Mouse (Mus musculus) brown adipose tissue, adult 24 weeks (tissue): ENCODE results near the gene Mettl15. TPM values are rescaled to one million over a fixed set of nuclear protein-coding genes. Genes with fewer than 3 reads are reported as not detected.
"Not testable (repeated sequence)": the region's sequence is repeated elsewhere in the genome, so short reads cannot be mapped to it uniquely, and the experiment has no call there.

ENCODE experiments used
- H3K27ac ChIP-seq: fragments of 200-500 bp; replicated peaks from 2 replicates; pipeline ENCODE4 v1.5.1; 2012; ENCODE audit warnings: low read depth, mild to moderate bottlenecking, low read length
- H3K4me1 ChIP-seq: fragments of 200-500 bp; 2 replicates; pipeline ENCODE4 v1.6.1; 2012; ENCODE audit warnings: low read length, mixed read lengths; ENCODE audit not compliant: control insufficient read depth, insufficient read depth, insufficient read length
- H3K4me3 ChIP-seq: fragments of 200-500 bp; 2 replicates; pipeline ENCODE4 v1.5.1; 2012; ENCODE audit warnings: low read depth, mild to moderate bottlenecking, low read length, moderate library complexity; ENCODE audit not compliant: insufficient read depth
- polyA plus RNA-seq: library from polyadenylated mRNA; stranded (reverse); fragments of >200 nt; gene quantifications from 2 replicates; pipeline ENCODE4 v1.2.4, GENCODE M21; 2012; ENCODE audit not compliant: missing spikeins, insufficient read depth, insufficient read length

The Mettl15 gene
- polyA plus RNA-seq, 1 experiment = 9.9 TPM

DNA sequence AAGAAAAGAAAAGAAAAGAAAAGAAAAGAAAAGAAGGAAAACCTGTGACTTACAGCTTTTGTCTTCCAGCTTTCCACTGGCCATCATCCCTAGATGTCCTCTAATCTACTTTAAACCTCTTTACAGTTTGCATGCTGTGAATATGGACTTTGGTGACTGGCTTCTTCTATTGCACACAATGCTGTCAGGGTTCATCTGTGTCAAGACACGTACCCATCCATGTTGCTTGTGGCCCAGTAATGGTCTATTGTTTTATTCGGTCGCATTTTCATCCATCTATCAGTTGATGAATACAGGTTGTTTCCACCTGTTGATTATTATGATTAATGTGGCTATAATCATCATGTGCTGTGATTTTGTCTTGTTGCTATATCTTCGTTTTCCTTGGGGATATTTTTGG is 46.7 kb downstream of the Mettl15 start:
- no peak overlapping the region for H3K4me3 ChIP-seq
- no peaks in the 10 kb centered on the region for H3K4me1 ChIP-seq
- H3K27ac ChIP-seq = no peak overlapping the region

- Histone ChIP-seq H3K4me1 (no peaks in the 10 kb centered on the region), H3K27ac (no peak overlapping the region), H3K4me3 (no peak overlapping the region)
These were observed 50.1 kb downstream of the Mettl15 start for GRCm38 (mm10) chr2:109230443-109230842.

DNA sequence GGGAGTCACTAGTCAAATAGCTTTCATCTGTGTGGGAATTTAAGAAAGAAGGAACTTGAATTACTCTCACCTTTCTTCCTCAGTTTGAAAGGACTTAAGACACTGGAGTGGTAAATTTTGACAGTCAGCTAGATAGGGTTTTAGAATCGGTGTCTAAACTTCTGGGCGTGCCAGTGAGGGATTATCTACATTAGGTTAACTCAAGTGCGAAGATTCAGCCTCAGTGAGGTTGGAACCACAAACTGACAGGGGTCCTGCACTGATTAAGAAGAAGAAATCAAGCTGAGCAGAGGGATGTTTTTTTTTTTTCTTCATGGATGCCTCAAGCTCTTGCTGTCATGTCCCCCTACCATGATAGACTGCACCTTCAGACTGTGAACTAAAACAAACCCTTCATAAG is 53.4 kb downstream of the Mettl15 start:
- no peak overlapping the region for H3K4me3 ChIP-seq
- H3K27ac ChIP-seq = no peak overlapping the region
- no peaks in the 10 kb centered on the region for H3K4me1 ChIP-seq

DNA sequence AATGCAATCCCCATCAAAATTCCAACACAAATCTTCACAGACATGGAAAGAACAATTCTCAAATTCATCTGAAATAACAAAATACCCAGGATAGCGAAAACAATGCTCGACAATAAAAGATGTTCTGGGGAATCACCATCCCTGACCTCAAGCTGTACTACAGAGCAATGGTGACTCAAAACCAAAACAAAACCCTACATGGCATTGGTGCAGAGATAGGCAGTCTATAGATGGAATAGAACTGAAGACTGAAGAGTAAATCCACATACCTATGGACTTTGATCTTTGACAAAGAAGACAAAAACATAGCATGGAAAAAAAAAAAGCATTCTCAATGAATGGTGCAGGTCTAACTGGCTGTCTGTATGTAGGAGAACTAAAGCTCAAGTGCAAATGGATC is 59.1 kb downstream of the Mettl15 start:
- Histone ChIP-seq H3K27ac (no peak overlapping the region), H3K4me1 (no peaks in the 10 kb centered on the region), H3K4me3 (no peak overlapping the region)

GRCm38 (mm10) chr2:109216678-109217077 is 63.9 kb downstream of the Mettl15 start:
- not testable (repeated sequence) for H3K4me3 ChIP-seq

GRCm38 (mm10) chr2:109210641-109211040 is 69.9 kb downstream of the Mettl15 start:
- not testable (repeated sequence) for H3K4me3 ChIP-seq, H3K27ac ChIP-seq, H3K4me1 ChIP-seq

More at GRCm38 (mm10) chr2:109216678-109217077, 63.9 kb downstream of the Mettl15 start:
- H3K27ac ChIP-seq, H3K4me1 ChIP-seq: not testable (repeated sequence)

GRCm38 (mm10) chr2:109208032-109208431 is 72.5 kb downstream of the Mettl15 start:
- Histone ChIP-seq H3K27ac (no peak overlapping the region), H3K4me3 (no peak overlapping the region), H3K4me1 (no peaks in the 10 kb centered on the region)

DNA sequence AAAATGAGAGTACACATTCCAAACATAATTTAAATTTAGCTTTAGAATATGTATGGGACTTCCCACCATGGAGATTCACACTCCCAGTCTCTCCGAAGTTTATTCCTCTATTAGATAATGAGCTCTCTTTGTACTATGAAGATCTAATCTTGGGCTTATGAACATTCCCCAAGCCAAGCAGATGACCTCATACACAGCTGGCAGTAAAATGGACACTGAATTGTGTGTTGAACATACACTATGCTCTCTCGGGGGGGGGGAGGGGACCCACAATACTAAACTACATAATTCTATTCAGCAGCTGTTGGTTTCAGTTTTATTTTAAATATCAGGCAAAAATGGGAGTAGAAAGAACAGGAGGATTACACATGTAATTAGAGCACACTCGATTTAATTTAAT is 97.6 kb downstream of the Mettl15 start:
- Histone ChIP-seq H3K4me3 (no peak overlapping the region), H3K27ac (no peak overlapping the region), H3K4me1 (no peaks in the 10 kb centered on the region)

DNA sequence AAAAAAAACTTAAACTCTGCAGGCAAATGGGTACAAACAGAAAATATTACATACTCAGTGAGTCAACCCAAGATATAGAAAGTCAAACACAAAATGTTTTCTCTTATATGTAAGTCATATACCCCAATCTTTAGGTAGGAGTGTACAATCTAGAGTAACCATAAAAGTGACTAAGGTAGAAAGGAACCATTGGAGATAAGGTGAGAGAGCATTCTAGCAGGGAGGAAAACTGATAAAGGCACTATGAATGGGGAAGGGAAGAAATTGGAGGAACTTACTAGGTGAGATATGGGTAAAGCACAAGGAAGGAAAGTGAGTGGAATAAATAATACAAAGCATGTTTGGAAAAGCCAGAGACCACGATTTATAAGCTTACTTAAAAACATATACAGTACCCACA is 122.0 kb downstream of the Mettl15 start:
- Histone ChIP-seq H3K4me1 (no peaks in the 10 kb centered on the region), H3K4me3 (no peak overlapping the region), H3K27ac (no peak overlapping the region)

GRCm38 (mm10) chr2:109156131-109156530 is 124.4 kb downstream of the Mettl15 start:
- H3K4me3 ChIP-seq = no peak overlapping the region
- no peaks in the 10 kb centered on the region for H3K4me1 ChIP-seq
- no peak overlapping the region for H3K27ac ChIP-seq

DNA sequence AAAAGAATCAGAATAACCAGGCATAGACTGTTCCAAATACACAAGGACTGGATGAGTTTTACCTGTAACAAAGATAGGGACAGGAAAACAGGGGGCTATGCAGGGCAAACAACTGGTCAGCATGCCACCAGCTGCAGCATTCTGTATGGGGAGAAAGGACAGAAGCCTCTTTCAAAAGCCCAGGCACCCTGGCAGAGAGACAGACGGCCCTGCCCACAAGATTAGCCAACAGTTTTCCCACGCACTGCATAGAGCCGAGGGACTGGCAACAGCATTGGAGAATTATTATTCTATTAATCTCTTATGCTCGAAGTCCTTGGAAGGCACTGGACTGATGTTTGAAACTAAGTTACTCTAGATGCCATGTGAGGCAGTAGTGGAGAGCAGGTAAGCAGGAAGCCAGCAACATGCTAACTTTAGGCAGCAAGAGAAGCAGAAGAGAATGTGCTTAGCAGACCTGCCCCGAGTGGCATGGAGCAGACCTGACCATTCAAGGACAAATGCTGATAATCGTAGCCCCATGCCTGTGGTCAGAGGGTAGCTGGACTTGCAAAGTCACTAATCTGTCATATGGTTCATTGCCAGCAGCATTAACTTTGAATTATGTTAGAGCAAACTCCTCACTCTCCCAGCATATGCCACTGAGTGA is 127.0 kb downstream of the Mettl15 start:
- H3K4me1 ChIP-seq = no peaks in the 10 kb centered on the region
- no peak overlapping the region for H3K27ac ChIP-seq
- no peak overlapping the region for H3K4me3 ChIP-seq

- Histone ChIP-seq H3K4me1 (no peaks in the 10 kb centered on the region), H3K4me3 (no peak overlapping the region), H3K27ac (no peak overlapping the region)
These were observed 133.3 kb downstream of the Mettl15 start for GRCm38 (mm10) chr2:109147292-109147691.

- H3K27ac ChIP-seq = no peak overlapping the region
- H3K4me1 ChIP-seq = no peaks in the 10 kb centered on the region
These were observed 136.1 kb downstream of the Mettl15 start for GRCm38 (mm10) chr2:109144410-109144809.

DNA sequence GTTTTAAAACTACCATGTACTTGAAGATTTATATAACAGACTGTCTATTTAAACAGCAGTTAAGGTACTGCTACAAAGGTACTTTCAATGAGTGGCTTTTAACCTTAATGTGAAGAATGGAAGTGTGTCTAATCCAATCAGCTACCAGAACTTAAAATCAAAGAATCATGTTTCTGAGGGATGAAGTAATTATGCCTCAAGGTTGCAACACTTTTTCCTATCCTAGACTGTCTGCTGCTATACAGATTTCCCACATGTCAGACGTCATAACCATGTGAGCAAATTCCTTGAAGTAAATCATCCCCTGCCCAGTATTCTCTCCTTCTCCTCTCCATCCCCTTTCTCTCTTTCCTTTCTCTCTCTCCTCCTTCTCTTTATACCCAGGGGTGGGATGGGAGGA is 140.2 kb downstream of the Mettl15 start:
- H3K4me1 ChIP-seq = no peaks in the 10 kb centered on the region
- H3K4me3 ChIP-seq = no peak overlapping the region
- no peak overlapping the region for H3K27ac ChIP-seq

More at GRCm38 (mm10) chr2:109144410-109144809, 136.1 kb downstream of the Mettl15 start:
- no peak overlapping the region for H3K4me3 ChIP-seq

- no peak overlapping the region for H3K4me3 ChIP-seq
- H3K27ac ChIP-seq = no peak overlapping the region
- no peaks in the 10 kb centered on the region for H3K4me1 ChIP-seq
These were observed 143.3 kb downstream of the Mettl15 start for GRCm38 (mm10) chr2:109137276-109137675.

GRCm38 (mm10) chr2:109130718-109131117 is 149.8 kb downstream of the Mettl15 start:
- Histone ChIP-seq H3K4me3 (no peak overlapping the region), H3K27ac (no peak overlapping the region), H3K4me1 (no peaks in the 10 kb centered on the region)
